Mouse (Mus musculus): ENCODE results near the gene Ostm1. TPM values are rescaled to one million over a fixed set of nuclear protein-coding genes. Genes with fewer than 3 reads are reported as not detected.

The Ostm1 gene
- total RNA-seq, 2 experiments from 2014 or later, result 55.7 to 57.0 TPM

DNA sequence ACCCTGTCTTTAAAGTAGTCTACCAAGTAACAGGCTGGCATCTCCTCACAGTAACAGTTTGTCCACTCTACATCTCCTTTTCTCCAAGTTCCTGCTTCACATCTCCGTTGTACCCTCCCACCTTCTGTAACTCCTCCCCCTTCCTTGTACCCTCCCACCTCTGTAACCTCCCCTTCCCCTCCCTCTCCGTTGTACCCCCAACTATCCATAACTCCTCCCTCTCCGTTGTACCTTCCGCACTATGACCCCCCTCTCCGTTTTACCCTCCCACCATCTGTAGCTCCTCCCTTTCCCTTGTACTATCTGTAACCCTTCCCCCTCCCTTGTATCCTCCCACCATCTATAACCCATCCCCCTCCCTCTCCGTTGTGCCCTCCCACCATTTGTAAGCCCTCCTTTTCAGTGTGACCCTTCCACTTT, 97.0 kb downstream of the Ostm1 start:
- no peak for DNase-seq

DNA sequence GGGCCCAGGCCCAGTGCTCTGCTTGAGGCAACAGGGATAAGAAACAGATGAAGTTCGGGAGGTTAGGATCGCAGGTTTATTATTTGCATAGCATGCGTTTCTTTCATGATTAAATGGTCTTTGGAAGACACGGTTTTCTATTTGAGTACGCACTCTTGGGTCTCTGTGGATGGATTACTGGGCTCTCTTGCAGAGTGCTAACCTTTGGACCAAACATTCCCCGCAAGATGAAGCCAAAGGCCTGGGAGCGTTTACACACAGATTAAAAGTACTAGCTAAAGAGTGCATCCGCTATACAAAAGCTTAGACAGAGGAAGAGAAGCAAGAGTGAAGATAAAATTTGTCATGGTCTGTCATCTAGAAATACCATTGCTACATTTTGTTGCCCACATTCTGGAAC, 98.8 kb downstream of the Ostm1 start:
- DNase-seq, result no peak

DNA sequence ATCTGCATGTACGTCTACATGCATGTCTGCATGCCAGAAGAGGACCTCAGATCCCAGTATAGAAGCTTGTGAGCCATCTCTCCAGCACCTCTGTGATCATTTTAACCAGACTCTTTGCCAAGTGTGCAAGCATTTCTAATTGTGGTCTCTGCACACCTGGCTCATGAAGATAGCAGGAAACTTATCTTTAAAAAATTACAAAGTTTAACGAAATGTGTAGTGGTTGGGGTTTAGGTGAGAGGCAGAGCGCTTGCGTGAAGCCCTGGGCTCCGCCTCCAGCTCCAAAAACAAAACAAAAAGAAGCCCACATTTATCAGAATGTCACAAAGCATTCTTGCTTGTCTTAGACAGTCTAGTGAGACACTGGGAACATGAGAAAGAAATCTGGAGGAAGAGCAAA, 104.3 kb downstream of the Ostm1 start:
- no peak for DNase-seq

DNA sequence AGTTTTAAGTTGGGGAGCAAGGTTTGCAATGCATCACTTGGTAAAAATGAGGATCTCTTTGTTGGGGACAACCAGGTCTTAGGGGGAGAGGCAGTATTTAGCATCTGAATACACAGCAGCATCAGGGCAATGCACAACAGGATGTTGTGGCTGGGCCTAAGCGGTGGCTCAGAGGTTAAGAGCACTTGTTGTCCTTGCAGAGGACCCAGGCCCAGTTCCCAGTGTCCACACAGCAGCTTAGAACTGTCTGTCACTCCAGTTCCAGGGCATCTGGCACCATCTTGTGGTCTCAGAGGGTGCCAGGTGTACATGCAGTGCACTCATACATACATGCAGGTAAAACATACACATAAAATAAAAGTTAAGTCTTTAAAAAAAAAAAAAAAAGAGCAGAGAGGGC, 106.1 kb downstream of the Ostm1 start:
- no peak for DNase-seq

DNA sequence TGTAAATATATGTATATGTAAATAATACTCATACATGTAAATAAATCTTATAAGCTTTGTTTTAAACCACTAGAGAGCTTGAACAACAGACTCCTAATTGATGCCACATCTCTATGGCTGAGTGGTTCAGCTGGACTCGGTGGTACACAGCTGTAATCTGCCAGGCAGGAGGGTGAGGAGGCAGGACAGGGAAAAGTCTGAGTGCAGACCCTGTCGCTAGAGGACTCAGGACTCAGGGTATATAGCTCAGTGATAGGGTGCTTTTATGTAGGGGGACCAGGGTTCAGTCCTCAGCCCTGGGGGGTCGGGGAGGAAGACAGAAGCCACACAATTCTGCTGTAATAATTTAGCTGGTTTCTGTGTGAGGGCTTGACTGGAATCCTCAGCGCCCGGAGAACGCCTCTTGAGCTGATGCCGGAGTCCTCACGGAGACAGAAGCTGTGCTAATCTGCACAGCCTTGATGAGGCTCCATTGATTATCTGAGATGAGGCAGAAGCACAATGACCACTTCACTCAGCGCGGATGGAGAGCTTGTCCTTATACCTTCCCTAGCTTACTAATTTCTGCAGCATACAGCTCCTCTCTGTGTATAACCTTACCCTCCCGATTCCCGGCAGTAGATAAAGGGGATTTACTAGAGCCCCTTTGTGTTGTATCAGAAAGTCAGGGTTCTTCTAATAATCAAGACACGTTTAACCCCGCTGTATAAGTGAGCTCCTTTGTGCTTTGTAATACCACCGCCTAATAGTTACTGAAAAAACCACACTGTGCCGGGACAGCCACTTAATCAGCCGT, 106.8 kb downstream of the Ostm1 start:
- no peak for DNase-seq

DNA sequence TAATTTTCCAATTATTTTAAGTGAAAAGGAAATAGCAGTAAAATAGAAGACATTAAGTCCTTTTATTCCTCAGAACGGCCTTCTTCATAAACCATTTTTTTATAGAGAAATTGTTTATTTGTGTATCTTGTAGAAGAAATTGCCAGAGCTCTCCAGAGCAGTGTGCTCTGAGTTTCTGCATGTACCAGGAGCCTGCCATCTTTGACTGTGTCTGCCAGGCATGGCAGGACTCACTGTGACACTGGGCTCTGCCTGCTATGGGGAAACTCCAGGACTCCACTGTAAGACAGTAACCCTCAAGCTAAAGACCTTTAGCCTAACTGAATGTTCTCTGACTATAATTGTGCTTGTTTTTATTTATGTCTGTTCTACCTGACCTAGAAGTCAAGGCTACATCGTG, 107.4 kb downstream of the Ostm1 start:
- DNase-seq, result no peak

DNA sequence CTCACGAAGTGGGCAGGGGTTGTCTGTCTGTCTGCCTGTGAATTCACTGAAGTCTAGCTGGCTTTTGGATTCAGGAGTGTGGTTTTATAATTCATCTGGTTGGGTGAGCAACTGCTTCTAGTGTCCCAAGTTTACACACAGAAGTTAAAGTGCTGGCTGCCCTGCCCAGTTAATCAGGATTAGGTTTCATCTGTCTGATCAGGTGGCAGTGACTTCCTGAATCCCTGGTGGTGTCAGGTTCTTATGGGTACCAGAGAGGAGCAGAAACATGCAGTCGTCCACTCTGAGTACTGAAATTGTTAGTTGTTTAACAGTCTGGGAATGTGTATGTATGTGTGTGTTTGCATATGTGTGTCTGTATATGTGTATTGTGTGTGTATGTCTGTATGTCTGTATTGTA, 108.5 kb downstream of the Ostm1 start:
- no peak for DNase-seq

DNA sequence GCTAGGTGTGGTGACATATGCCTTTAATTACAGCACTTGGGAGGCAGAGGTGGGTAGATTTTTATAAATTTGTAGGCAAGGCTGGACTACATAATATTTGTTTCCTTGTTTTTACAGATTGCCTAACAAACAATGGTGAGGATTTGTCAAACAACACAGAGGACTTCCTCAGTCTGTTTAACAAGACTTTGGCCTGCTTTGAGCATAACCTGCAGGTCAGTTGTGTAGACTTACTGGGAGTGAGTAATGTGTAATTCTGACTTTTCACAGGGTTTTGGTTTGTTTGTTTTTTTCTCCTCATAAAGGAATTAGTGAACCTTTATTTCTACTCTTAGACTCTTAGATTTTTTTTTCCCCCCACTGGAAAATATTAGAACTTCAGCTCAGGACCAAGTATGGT, 109.2 kb downstream of the Ostm1 start:
- DNase-seq, result no peak

DNA sequence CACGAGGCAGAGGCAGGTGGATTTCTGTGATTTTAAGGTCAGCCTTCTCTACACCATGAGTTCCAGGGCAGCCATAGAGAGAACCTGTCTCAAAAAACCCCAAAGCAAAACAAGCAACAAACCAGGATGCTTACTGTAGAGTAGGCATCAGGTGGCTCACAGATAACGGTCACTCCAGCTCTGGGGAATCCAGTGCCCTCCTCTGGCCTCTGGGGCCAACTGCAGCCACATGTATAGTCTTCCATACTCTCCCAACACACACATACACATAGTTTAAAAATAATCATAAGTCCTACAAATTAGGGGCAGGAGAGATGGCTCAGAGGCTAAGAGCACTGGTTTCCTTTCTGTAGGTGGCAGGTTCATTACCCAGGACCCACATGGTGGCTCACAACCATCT, 109.9 kb downstream of the Ostm1 start:
- no peak for DNase-seq

DNA sequence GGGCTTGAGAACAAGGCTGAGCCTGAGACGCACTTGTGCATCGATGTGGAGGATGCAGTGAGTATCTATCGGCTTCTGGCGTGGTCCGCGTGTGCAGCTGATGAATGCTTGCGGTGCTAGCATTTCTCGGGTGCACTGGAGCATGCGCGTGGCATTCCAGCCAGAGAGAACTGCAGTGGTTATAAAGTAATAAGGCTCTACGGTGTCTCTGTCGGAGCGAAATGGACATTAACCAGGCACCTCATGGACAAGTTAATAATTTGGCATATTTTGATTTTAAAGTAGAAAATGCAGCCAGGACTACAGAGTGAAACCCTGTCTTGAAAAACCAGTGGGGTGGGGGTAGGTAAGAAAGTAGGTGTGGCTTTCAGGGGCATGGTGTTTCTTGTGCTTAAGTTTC, 112.7 kb downstream of the Ostm1 start:
- DNase-seq, result no peak

DNA sequence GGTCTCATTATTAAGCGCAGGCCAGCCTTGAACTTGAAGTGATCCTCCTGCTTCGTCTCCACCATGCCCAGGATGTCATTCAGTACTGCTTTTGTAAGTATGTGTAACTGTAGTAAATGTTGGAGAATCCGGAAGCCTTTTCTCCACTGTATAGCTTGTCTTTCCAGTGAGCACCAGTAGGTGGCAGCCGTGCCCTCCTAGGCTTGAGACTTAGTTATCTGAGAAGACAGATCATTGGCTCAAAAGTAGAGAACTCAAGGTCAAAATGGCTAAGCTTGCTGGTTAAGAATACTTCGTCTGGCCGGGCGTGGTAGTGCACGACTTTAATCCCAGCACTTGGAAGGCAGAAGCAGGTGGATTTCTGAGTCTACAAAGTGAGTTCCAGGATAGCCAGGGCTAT, 113.4 kb downstream of the Ostm1 start:
- DNase-seq, result peak; percentile 46 to 59

DNA sequence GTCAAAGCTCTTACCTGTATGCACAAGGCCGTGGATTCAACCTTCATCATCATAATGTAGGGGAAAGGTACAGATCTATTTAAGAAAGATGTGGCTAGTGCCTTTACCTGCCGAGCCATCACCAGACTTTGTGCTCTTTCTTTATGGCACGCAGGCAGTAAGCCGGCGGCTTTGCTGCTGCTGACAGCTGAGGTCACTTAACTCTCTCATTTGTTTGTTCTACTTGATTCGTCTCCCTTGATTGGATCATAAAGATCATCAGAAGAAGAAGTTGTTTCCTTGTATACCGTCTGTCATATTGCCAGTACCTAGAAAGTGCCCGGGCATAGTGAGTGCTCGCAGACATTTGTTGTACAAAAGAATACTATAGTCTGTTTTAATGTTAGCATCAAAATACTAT, 114.8 kb downstream of the Ostm1 start:
- DNase-seq, result no peak

DNA sequence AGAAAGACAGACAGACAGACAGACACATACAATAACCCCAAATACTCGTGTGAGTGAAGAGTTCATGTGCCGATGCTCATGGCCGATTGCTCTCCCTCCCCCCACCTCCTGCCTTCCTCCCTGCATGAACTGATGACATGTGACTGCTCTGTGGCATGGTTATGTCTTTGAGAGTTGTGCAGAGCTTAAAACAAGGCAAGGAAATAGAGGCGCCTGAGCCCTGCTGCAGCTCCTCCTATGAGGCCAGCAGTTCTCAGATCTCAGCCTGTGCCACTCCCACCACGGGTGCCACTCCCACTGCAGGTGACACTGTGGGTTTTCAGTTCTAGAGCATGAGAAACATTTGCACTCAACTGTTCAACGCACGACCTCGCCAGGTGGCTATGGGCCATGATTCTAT, 115.4 kb downstream of the Ostm1 start:
- no peak for DNase-seq

DNA sequence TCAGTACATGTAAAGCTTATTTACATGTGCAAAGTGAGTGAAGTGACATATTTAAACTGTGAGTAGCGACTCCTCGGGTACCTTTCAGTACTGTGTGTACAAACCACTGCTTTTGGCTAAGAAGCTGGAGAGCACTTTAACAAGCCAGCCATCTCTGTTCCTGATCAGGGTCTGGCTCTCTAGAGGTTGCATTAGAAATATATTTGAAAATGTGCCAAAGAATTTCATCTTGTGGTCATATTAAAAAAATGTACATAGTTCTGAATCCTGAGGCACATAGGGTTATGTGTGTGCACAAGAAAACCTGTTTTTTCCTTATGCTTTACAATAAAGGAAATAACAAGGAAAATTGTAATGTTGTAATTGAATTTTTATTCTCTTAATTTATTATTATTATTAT, 118.5 kb downstream of the Ostm1 start:
- no peak for DNase-seq

DNA sequence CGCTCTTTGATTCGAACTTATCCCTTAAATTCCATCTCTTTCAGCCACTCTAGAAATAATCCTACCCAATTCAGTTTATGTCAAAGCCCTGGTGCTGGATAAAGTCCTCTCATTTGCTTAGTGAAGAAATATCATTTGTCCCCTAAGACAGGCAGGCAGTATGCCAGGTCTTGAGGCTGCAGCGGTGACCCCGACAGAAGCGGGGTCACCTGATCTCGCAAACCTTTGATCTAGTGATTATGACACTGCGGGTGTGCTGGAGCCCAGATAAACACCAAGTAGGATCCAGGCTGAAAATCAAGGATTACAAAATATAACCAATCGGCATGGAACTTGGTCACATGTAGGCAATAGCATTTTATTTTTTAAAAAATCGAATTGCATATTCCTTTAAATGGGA, 131.1 kb downstream of the Ostm1 start:
- DNase-seq, result no peak

DNA sequence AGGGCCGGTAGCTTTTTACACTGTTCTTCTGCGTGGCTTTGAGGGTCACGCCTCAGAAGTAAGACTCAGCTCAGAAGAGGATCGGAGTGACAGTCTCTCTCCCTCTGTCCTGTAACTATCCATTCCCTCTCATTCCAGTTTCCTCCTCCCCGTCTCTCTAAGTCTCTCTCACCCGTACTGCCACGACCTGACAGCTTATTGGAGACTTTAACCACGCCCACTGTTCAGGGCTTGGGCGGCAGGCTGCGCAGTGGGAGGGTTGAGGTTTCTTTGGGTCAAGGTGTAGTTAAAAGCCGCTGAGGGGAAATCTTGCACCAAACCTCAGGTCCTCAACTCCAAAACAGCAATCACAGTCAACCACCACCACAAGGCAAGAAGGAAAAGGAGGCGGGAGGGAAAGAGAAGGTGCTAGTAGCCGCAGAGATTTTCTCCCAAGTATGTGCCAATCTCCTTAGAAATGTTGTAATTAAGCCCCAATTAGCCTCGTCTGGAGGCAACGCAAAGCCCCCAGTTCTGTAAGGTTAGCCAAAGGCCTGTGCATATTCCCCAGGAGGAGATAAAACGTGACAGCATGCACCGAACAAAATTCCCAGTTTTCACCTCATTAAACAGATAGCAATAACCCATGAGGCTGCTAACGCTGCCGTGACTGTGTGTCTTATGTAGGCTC, 131.9 kb downstream of the Ostm1 start:
- no peak for DNase-seq

DNA sequence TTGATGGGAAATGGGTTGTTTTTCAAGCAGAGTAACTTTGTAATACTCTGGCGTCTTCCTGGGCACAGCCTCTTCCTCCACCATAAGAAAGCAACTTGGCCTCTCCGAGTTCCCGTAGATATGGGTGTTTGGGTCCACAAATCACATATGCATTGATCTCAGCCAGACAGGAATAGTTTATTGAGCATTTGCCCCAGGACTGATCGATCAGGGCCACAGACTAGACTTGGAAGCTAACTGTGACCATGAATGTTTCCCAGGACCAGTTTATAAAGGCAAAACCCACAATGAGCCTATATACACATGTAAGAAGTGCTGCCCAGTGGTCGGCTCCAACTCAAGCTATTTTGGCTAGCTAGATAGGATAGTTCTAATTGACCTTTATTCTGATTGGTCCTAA, 138.5 kb downstream of the Ostm1 start:
- DNase-seq, result no peak

DNA sequence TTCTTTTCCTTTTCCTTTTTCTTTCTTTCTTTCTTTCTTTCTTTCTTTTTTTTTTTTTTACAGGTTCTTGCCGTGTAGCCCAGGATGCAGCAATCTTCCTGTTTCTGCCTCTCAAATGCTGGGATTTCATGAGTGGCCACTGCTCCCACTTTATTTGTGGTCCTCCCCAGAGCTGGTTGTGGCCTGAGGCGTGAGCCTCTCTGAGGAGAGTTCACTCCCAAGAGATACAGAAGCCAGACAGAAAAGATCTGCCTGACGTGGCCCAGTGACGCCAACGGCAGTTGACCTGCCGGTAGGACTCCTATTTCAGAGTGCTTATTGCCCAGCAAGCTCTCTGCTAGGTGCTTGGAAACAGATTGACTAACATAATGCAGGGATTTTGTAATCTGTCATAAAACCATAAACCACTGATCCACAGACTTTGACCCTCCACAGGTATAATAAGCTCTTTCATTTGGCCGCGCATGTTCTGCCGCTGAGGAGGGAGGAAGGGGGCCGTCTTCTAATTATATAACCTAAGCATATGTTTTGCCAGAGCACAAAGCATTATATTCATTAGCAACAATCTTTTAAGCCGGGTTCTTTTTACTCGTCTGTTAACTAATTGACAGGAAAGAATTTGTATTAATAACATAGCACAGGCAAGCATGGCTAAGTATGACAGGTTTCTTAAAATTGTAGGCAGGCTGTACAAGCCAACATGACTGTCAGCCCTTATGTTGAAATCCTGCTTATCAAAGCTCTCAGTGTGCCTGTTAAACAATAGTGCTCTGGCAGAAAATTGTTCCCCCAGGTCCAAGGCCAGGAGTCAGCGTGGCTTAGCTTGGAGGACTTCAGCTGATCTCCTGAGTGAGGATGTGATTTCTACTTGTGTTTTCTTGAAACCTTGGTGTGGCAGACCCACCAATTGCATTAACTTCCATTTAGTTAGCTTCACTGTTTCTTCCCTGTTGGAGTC, 139.9 kb downstream of the Ostm1 start:
- DNase-seq, result no peak

DNA sequence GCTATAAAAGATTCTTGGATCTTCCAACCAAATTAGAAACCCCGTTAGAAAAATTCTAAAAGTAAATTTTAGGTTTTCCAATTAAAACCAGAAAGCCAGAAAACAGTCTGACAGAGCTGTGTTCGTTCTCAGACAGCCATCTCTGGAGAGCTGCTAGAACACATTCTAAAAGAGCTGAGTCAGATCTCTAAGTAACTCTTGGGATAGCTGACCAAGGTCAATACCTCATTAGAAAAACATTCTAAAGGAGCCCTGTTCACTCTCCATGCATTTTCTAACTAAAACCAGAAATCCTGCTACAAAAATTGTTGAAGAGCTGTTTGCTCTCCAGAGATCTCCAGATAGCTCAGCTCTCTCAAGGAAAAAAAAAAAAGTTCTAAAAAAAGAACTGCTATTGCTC, 146.0 kb downstream of the Ostm1 start:
- no peak for DNase-seq

DNA sequence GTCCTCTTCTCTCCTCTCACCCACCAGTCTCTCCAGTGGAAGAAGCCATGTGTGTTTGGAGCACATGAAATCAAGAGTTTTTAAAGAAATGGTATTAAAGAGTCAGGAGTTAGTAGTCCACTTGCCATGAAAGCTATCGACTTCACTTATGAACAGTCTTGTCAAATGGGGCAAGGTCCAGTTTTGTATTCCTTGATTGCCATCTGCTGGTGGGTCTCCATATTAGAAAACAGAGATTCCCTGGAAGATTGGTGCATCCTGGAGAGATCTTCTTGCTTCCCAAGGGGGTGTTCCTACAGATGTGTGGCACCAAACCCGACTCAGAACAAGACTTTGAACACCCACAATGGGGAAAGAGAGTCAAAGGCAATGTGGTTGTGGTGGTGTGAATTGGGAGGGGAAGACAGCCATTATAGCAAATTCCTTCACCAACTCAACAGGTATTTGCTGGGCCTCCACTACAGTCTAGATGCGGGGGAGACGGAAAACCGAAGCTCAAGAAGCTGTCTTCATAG, 151.0 kb downstream of the Ostm1 start:
- peak in 1 of 2 experiments; percentile 22 for DNase-seq

DNA sequence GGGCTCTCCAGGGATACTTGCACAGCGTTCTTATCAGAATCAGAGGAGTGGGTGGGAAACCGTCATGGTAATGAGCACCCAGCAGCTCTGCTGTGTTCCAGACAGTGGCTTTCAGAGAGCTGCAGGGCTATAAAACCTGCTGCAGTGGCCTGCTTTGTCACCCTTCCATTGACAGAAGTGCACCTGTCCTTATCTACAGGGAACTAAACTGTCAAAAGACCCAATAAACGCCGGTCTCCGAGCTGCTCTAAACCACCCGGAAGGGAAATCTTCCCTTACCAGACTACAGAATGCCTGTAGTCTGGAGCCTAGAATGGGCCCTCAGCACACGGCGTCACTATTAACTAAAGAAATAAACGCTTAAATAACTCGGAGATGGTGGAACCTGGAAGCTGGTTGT, 168.2 kb downstream of the Ostm1 start:
- no peak for DNase-seq

Measured in layer of hippocampus, postnatal 36 days (tissue).